Mouse (Mus musculus): ENCODE measurements around the gene Eml6. TPM values are rescaled to one million over a fixed set of nuclear protein-coding genes. Genes with fewer than 3 reads are reported as not detected.
A peak's percentile ranks its signal among the peaks of the same experiment; 100 is the strongest.

Eml6 gene
- polyA plus RNA-seq, 1 experiment from 2014 or later = 4.0 TPM

DNA sequence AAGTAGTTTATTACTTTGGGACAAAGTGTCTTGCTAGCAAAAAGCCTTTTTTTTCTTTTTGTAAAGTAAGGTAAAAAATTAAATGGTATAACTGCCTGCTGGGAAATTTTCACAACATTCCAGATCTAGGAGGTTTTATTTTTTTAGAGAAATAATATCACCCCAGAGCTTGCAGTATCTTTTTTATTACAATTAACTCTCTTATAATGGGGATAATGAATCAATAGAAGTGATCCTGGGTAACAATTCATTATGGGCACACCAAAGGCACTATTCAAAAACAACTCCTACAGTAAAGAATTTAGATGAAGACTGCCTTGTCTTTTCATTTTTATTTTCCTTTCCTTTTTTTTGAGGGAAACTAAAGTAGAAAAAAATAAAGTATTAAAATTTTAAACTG is 331.1 kb downstream of the Eml6 start:
- Histone ChIP-seq H3K9me3 (no peaks in the 10 kb centered on the region), H3K4me3 (replicated peaks) (peak overlapping the region; percentile 96; the same call in 1 of the 2 replicates), H3K4me1 (replicated peaks) (peaks cover 30% of the 10 kb centered on the region), H3K4me2 (replicated peaks) (no peak overlapping the region), H3K27ac (no peak overlapping the region), H3K27me3 (no peaks in the 10 kb centered on the region), H3K9ac (replicated peaks) (no peak overlapping the region), H3K36me3 (peaks cover 7% of the 10 kb centered on the region)
- ATAC-seq = no peak

DNA sequence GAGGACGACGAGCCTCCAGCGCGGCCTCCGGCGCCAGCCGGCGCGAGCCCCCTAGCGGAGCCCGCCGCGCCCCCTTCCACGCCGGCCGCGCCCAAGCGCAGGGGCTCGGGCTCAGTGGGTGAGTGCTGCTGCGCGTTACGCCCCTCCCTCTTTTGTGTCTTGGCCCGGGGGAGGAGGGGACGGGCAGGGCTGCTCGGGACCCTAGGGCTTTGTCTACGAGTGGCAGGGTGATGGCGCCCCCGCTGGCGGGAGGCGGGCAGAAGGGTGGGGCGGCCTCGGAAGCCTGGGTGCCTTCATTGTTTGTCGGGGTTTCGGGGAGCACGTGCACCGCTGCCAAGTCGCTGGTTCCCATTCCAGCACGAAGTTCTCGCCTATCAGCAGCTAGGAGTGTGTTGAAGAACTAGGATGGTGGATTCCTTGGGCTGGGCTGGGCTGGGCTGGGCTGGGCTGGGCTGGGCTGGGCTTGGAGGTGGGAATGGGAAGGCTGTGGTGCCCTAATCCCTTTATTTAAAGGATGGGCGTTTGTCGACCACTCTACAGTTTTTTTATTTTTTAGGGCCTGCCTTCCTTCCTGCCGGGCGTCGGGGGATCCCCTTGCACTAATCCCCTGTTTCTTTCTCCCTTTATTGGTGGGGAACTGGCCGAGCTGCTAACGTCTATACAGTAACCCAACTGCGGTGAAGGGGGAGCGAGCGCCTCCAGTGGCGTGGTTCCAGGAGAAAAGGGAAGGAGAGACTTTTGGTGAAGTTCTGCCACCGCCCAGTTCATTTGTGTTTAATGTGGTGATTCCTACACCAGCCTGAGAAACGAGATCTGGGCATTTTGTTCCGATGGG is 332.0 kb downstream of the Eml6 start:
- Histone ChIP-seq H3K4me1 (replicated peaks) (peaks cover 30% of the 10 kb centered on the region), H3K27ac (peak overlapping the region; percentile 99), H3K9me3 (no peaks in the 10 kb centered on the region), H3K27me3 (no peaks in the 10 kb centered on the region), H3K4me2 (replicated peaks) (peak overlapping the region; percentile 64), H3K4me3 (replicated peaks) (peak overlapping the region; percentile 96), H3K36me3 (peaks cover 7% of the 10 kb centered on the region), H3K9ac (replicated peaks) (peak overlapping the region; percentile 99)
- peak; percentile 91 for ATAC-seq
- WGBS = under 1% methylated on average over 42 of the region's 53 CpGs

Other genes starting within 250 kb of the Eml6 start
- gene 4931440F15Rik, start 200.4 kb downstream of the Eml6 start, polyA plus RNA-seq (2015; fragmentation: Nextera tagmentation; extraction: Ambion mirVana) = 0.36 and 0.44 TPM in 2 replicates
- 121 and 136 TPM in 2 replicates for gene Sptbn1, start 242.1 kb upstream of the Eml6 start, polyA plus RNA-seq (2015; fragmentation: Nextera tagmentation; extraction: Ambion mirVana)